Mouse (Mus musculus) kidney, embryonic 14.5 days (tissue): ENCODE data around the gene Slc1a3. TPM values are rescaled to one million over a fixed set of nuclear protein-coding genes. Genes with fewer than 3 reads are reported as not detected.

ENCODE experiments used
- ATAC-seq: fragments of 200-750 bp; cut with Nextera tagmentation; 2 replicates; pipeline ENCODE4 v1.8.0; 2017; ENCODE audit warnings: moderate number of reproducible peaks, mild to moderate bottlenecking, moderate TSS enrichment, moderate library complexity; ENCODE audit not compliant: low FRiP score, low TSS enrichment
- H3K27ac ChIP-seq: fragments of 300-500 bp; sonication (generic); 2 replicates; pipeline ENCODE4 v1.5.1; 2014; ENCODE audit warnings: low read depth, mild to moderate bottlenecking, low read length, moderate library complexity, mixed read lengths
- H3K27me3 ChIP-seq: fragments of 300-500 bp; sonication (generic); 2 replicates; pipeline ENCODE4 v1.6.1; 2014; ENCODE audit warnings: mild to moderate bottlenecking, low read length; ENCODE audit not compliant: control insufficient read depth, insufficient read depth
- H3K36me3 ChIP-seq: fragments of 300-500 bp; sonication (generic); 2 replicates; pipeline ENCODE4 v1.6.1; 2014; ENCODE audit warnings: low read length, mixed read lengths; ENCODE audit not compliant: control insufficient read depth, insufficient read depth
- H3K4me1 ChIP-seq: fragments of 300-500 bp; sonication (generic); 2 replicates; pipeline ENCODE4 v1.6.1; 2014; ENCODE audit warnings: low read length, mixed read lengths; ENCODE audit not compliant: control insufficient read depth, insufficient read depth
- H3K4me2 ChIP-seq: fragments of 300-500 bp; sonication (generic); replicated peaks from 2 replicates; pipeline ENCODE4 v1.6.1; 2014; ENCODE audit warnings: low read depth, mild to moderate bottlenecking, low read length
- H3K4me3 ChIP-seq: fragments of 300-500 bp; sonication (generic); 2 replicates; pipeline ENCODE4 v1.5.1; 2014; ENCODE audit warnings: mild to moderate bottlenecking, low read length
- H3K9ac ChIP-seq: fragments of 300-500 bp; sonication (generic); 2 replicates; pipeline ENCODE4 v1.6.1; 2014; ENCODE audit warnings: low read depth, mild to moderate bottlenecking, low read length, moderate library complexity
- H3K9me3 ChIP-seq: fragments of 300-500 bp; sonication (generic); 2 replicates; pipeline ENCODE4 v1.6.1; 2016; ENCODE audit warnings: low read length; ENCODE audit not compliant: control insufficient read depth
- WGBS: fragments of 180-500 bp; shearing (Covaris S2); extraction: QIAGEN DNeasy Blood & Tissue Kit; methylation state at CpG from one replicate; pipeline ENCODE4 v1.1.7; 2014; 5-methylcytosine and 5-hydroxymethylcytosine counted together
- polyA plus RNA-seq: library from polyadenylated mRNA; unstranded; fragments of >200 nt; fragmentation: Nextera tagmentation; extraction: Ambion mirVana; gene quantifications from 2 replicates; pipeline ENCODE4 v1.2.1, GENCODE M21; 2014

Gene Slc1a3
- polyA plus RNA-seq, 1 experiment from 2014 or later, result 16.8 TPM

- H3K4me2 ChIP-seq, result no peak overlapping the region
- H3K4me1 ChIP-seq, result no peaks in the 10 kb centered on the region
- ATAC-seq, result no peak
- H3K36me3 ChIP-seq, result no peaks in the 10 kb centered on the region
- no peaks in the 10 kb centered on the region for H3K9me3 ChIP-seq
- H3K4me3 ChIP-seq, result no peak overlapping the region
- H3K27me3 ChIP-seq, result no peaks in the 10 kb centered on the region; the same call in 1 of the 2 replicates
- no peak overlapping the region for H3K9ac ChIP-seq
- no peak overlapping the region for H3K27ac ChIP-seq
- WGBS, result 76% methylated on average over 11 of the region's 11 CpGs
Measured at GRCm38 (mm10) chr15:8615511-8616224, 94.9 kb downstream of the Slc1a3 start.

- no peaks in the 10 kb centered on the region for H3K9me3 ChIP-seq
- H3K27me3 ChIP-seq, result no peaks in the 10 kb centered on the region; the same call in 1 of the 2 replicates
- H3K27ac ChIP-seq, result no peak overlapping the region
- 82% methylated on average over 5 of the region's 5 CpGs for WGBS
- H3K4me1 ChIP-seq, result no peaks in the 10 kb centered on the region
- no peak overlapping the region for H3K9ac ChIP-seq
- H3K4me3 ChIP-seq, result no peak overlapping the region
- no peak for ATAC-seq
- no peaks in the 10 kb centered on the region for H3K36me3 ChIP-seq
- no peak overlapping the region for H3K4me2 ChIP-seq
Measured at GRCm38 (mm10) chr15:8614701-8615100, 95.9 kb downstream of the Slc1a3 start.

GRCm38 (mm10) chr15:8605538-8606188 is 104.9 kb downstream of the Slc1a3 start:
- Histone ChIP-seq H3K4me1 (no peaks in the 10 kb centered on the region), H3K27me3 (no peaks in the 10 kb centered on the region), H3K9ac (no peak overlapping the region), H3K27ac (no peak overlapping the region), H3K9me3 (no peaks in the 10 kb centered on the region), H3K4me2 (no peak overlapping the region), H3K4me3 (no peak overlapping the region), H3K36me3 (no peaks in the 10 kb centered on the region)
- ATAC-seq, result no peak
- 73% methylated on average over 6 of the region's 6 CpGs for WGBS

GRCm38 (mm10) chr15:8602362-8602761 is 108.2 kb downstream of the Slc1a3 start:
- H3K9me3 ChIP-seq, result no peaks in the 10 kb centered on the region
- no peak overlapping the region for H3K4me3 ChIP-seq
- no peak overlapping the region for H3K4me2 ChIP-seq
- no peak overlapping the region for H3K27ac ChIP-seq
- 89% methylated on average over 6 of the region's 6 CpGs for WGBS
- no peak overlapping the region for H3K9ac ChIP-seq
- no peak for ATAC-seq
- no peaks in the 10 kb centered on the region for H3K36me3 ChIP-seq
- H3K4me1 ChIP-seq, result no peaks in the 10 kb centered on the region
- no peaks in the 10 kb centered on the region for H3K27me3 ChIP-seq

GRCm38 (mm10) chr15:8601312-8602146 is 109.0 kb downstream of the Slc1a3 start:
- WGBS, result 60% methylated on average over 13 of the region's 13 CpGs
- ATAC-seq, result no peak
- Histone ChIP-seq H3K4me2 (no peak overlapping the region), H3K9ac (no peak overlapping the region), H3K4me1 (no peaks in the 10 kb centered on the region), H3K27me3 (no peaks in the 10 kb centered on the region), H3K36me3 (no peaks in the 10 kb centered on the region), H3K4me3 (no peak overlapping the region), H3K9me3 (no peaks in the 10 kb centered on the region), H3K27ac (no peak overlapping the region)

- H3K9ac ChIP-seq, result no peak overlapping the region
- no peaks in the 10 kb centered on the region for H3K4me1 ChIP-seq
- no peak overlapping the region for H3K4me3 ChIP-seq
- WGBS, result 85% methylated on average over 8 of the region's 8 CpGs
- H3K27ac ChIP-seq, result no peak overlapping the region
- no peak overlapping the region for H3K4me2 ChIP-seq
- no peaks in the 10 kb centered on the region for H3K27me3 ChIP-seq
- H3K36me3 ChIP-seq, result no peaks in the 10 kb centered on the region
- no peaks in the 10 kb centered on the region for H3K9me3 ChIP-seq
- no peak for ATAC-seq
Measured at GRCm38 (mm10) chr15:8596375-8596900, 114.1 kb downstream of the Slc1a3 start.

GRCm38 (mm10) chr15:8595226-8595625 is 115.3 kb downstream of the Slc1a3 start:
- Histone ChIP-seq H3K4me3 (no peak overlapping the region), H3K4me2 (no peak overlapping the region), H3K9ac (no peak overlapping the region), H3K36me3 (no peaks in the 10 kb centered on the region), H3K4me1 (no peaks in the 10 kb centered on the region), H3K27ac (no peak overlapping the region), H3K9me3 (no peaks in the 10 kb centered on the region), H3K27me3 (no peaks in the 10 kb centered on the region)
- no peak for ATAC-seq
- WGBS, result 83% methylated on average over 12 of the region's 12 CpGs

GRCm38 (mm10) chr15:8589503-8590116 is 121.0 kb downstream of the Slc1a3 start:
- no peaks in the 10 kb centered on the region for H3K27me3 ChIP-seq
- no peak overlapping the region; the same call in 1 of the 2 replicates for H3K4me2 ChIP-seq

More at GRCm38 (mm10) chr15:8589503-8590116, 121.0 kb downstream of the Slc1a3 start:
- ATAC-seq, result no peak
- 20% methylated on average over 11 of the region's 11 CpGs for WGBS
- Histone ChIP-seq H3K4me3 (no peak overlapping the region), H3K4me1 (no peaks in the 10 kb centered on the region), H3K27ac (no peak overlapping the region), H3K9me3 (no peaks in the 10 kb centered on the region), H3K36me3 (no peaks in the 10 kb centered on the region), H3K9ac (no peak overlapping the region)
